Mouse (Mus musculus) monocyte, adult 2 months (primary cell): Measurements from ENCODE around the gene Ctnnd2.

Source experiments
- DNase-seq, 2 experiments: peaks; one replicate each; pipeline ENCODE4 v3.0.0; 2022; ENCODE audit warnings: low spot score in 2 of 2, low read depth in 1 of 2

Gene Ctnnd2

GRCm38 (mm10) chr15:30966826-30967225 is 794.4 kb downstream of the Ctnnd2 start:
- DNase-seq, result no peak

- DNase-seq, result no peak
Measured at GRCm38 (mm10) chr15:30974436-30974835, 802.0 kb downstream of the Ctnnd2 start.

- no peak for DNase-seq
Measured at GRCm38 (mm10) chr15:30974991-30975775, 802.8 kb downstream of the Ctnnd2 start.

- no peak for DNase-seq
Measured at GRCm38 (mm10) chr15:30977166-30977740, 804.9 kb downstream of the Ctnnd2 start.

- DNase-seq, result no peak
Measured at GRCm38 (mm10) chr15:30986890-30987289, 814.5 kb downstream of the Ctnnd2 start.

- no peak for DNase-seq
Measured at GRCm38 (mm10) chr15:30990421-30991252, 818.2 kb downstream of the Ctnnd2 start.

- DNase-seq, result no peak
Measured at GRCm38 (mm10) chr15:30992357-30992756, 820.0 kb downstream of the Ctnnd2 start.

GRCm38 (mm10) chr15:30992901-30993300 is 820.5 kb downstream of the Ctnnd2 start:
- DNase-seq, result no peak

GRCm38 (mm10) chr15:30995346-30995745 is 823.0 kb downstream of the Ctnnd2 start:
- DNase-seq, result no peak

- no peak for DNase-seq
Measured at GRCm38 (mm10) chr15:31004468-31004867, 832.1 kb downstream of the Ctnnd2 start.

- DNase-seq, result no peak
Measured at GRCm38 (mm10) chr15:31004976-31005375, 832.6 kb downstream of the Ctnnd2 start.

- no peak for DNase-seq
Measured at GRCm38 (mm10) chr15:31006050-31006824, 833.8 kb downstream of the Ctnnd2 start.

- DNase-seq, result no peak
Measured at GRCm38 (mm10) chr15:31006825-31007157, 834.4 kb downstream of the Ctnnd2 start.

- no peak for DNase-seq
Measured at GRCm38 (mm10) chr15:31008594-31008993, 836.2 kb downstream of the Ctnnd2 start.

GRCm38 (mm10) chr15:31020769-31021168 is 848.4 kb downstream of the Ctnnd2 start:
- no peak for DNase-seq

GRCm38 (mm10) chr15:31022012-31022411 is 849.6 kb downstream of the Ctnnd2 start:
- no peak for DNase-seq

- no peak for DNase-seq
Measured at GRCm38 (mm10) chr15:31022497-31022896, 850.1 kb downstream of the Ctnnd2 start.

GRCm38 (mm10) chr15:31023766-31024165 is 851.4 kb downstream of the Ctnnd2 start:
- no peak for DNase-seq

GRCm38 (mm10) chr15:31027448-31028230 is 855.2 kb downstream of the Ctnnd2 start:
- DNase-seq, result no peak

GRCm38 (mm10) chr15:31044983-31045382 is 872.6 kb downstream of the Ctnnd2 start:
- no peak for DNase-seq
